Mouse (Mus musculus) CH12.LX (cell line): Measurements from ENCODE around the gene Ncdn. TPM values are rescaled to one million over a fixed set of nuclear protein-coding genes. Genes with fewer than 3 reads are reported as not detected.

Experiments used
- DNase-seq: peaks from one replicate; pipeline ENCODE4 v3.0.0-alpha.2; 2013; ENCODE audit errors: extremely low read depth
- H3K27ac ChIP-seq: 2 replicates; pipeline ENCODE4 v1.5.1; 2012; ENCODE audit warnings: low read depth, mild to moderate bottlenecking, control low read depth, moderate library complexity; ENCODE audit not compliant: insufficient read depth
- H3K27me3 ChIP-seq: replicated peaks from 2 replicates; pipeline ENCODE3; 2012; ENCODE audit warnings: inconsistent platforms
- H3K36me3 ChIP-seq, 2 experiments: replicated peaks in 1 of 2; 2 replicates each; pipeline versions ENCODE3 to v1.6.1; 2012; ENCODE audit warnings: inconsistent platforms in 1 of 2, low read length in 1 of 2, mild to moderate bottlenecking in 1 of 2, mixed read lengths in 1 of 2, moderate library complexity in 1 of 2; ENCODE audit not compliant: control insufficient read depth in 1 of 2, insufficient read depth in 1 of 2
- H3K4me1 ChIP-seq, 2 experiments: 2 replicates each; pipeline ENCODE4 v1.6.1; 2012; ENCODE audit warnings: inconsistent platforms in 1 of 2, moderate library complexity in 1 of 2; ENCODE audit not compliant: insufficient read depth in 2 of 2, control insufficient read depth in 1 of 2
- H3K4me2 ChIP-seq: 2 replicates; pipeline ENCODE4 v1.6.1; 2012; ENCODE audit warnings: low read depth, mild to moderate bottlenecking, control low read depth; ENCODE audit not compliant: poor library complexity, insufficient read depth, severe bottlenecking
- H3K4me3 ChIP-seq, 3 experiments: fragments of 150-350 bp in 1 of 3; sonication (generic) in 1 of 3; replicated peaks in 1 of 3; 2 replicates each; pipeline versions ENCODE3 to v1.5.1; 2011 to 2012; ENCODE audit warnings: low read depth in 2 of 3, low read length in 2 of 3, mild to moderate bottlenecking in 2 of 3, moderate library complexity in 2 of 3, control low read depth in 1 of 3, improper control_type of control experiment in 1 of 3, inconsistent platforms in 1 of 3, mixed read lengths in 1 of 3; ENCODE audit not compliant: poor library complexity in 1 of 3
- H3K79me2 ChIP-seq: replicated peaks from 2 replicates; pipeline ENCODE4 v1.6.1; 2012; ENCODE audit warnings: mild to moderate bottlenecking, moderate library complexity; ENCODE audit not compliant: control insufficient read depth, poor library complexity, insufficient read depth, severe bottlenecking; ENCODE audit errors: extremely low read depth
- H3K9ac ChIP-seq: 2 replicates; pipeline ENCODE4 v1.6.1; 2012; ENCODE audit warnings: low read depth, mild to moderate bottlenecking, control low read depth, moderate library complexity; ENCODE audit not compliant: insufficient read depth
- H3K9me3 ChIP-seq: replicated peaks from 2 replicates; pipeline ENCODE3; 2012; ENCODE audit warnings: low read length, inconsistent platforms, mixed read lengths
- CHD1 ChIP-seq: IDR thresholded peaks from 2 replicates; pipeline ENCODE4 v1.6.1; 2012; ENCODE audit warnings: low read depth, low read length, improper control_type of control experiment, inconsistent platforms
- CHD2 ChIP-seq: IDR thresholded peaks from 2 replicates; pipeline ENCODE4 v1.6.1; 2011; ENCODE audit warnings: low read length, improper control_type of control experiment
- CTCF ChIP-seq, 2 experiments: IDR thresholded peaks in 1 of 2; conservative IDR thresholded peaks in 1 of 2; 2 replicates each; pipeline ENCODE4 v1.5.1; 2011 to 2012; ENCODE audit warnings: low read depth in 2 of 2, low read length in 2 of 2, improper control_type of control experiment in 1 of 2, inconsistent platforms in 1 of 2, mild to moderate bottlenecking in 1 of 2, moderate library complexity in 1 of 2
- E2F4 ChIP-seq: IDR thresholded peaks from 2 replicates; pipeline ENCODE4 v1.6.1; 2011; ENCODE audit warnings: low read depth, low read length, improper control_type of control experiment; ENCODE audit not compliant: insufficient replicate concordance
- EP300 ChIP-seq: IDR thresholded peaks from 2 replicates; pipeline ENCODE4 v1.6.1; 2011; ENCODE audit warnings: low read length, improper control_type of control experiment
- GABPA ChIP-seq: IDR thresholded peaks from 2 replicates; pipeline ENCODE4 v1.6.1; 2012; ENCODE audit warnings: low read depth, low read length, improper control_type of control experiment, inconsistent platforms; ENCODE audit not compliant: insufficient replicate concordance
- JUND ChIP-seq: conservative IDR thresholded peaks from 2 replicates; pipeline ENCODE4 v1.6.1; 2011; ENCODE audit warnings: low read depth, low read length, improper control_type of control experiment
- KAT2A ChIP-seq: IDR thresholded peaks from 2 replicates; pipeline ENCODE4 v1.6.1; 2012; ENCODE audit warnings: low read length, improper control_type of control experiment, inconsistent platforms; ENCODE audit not compliant: insufficient replicate concordance
- MAFK ChIP-seq: IDR thresholded peaks from 2 replicates; pipeline ENCODE4 v1.6.1; 2011; ENCODE audit warnings: low read length, improper control_type of control experiment; ENCODE audit not compliant: insufficient replicate concordance
- MAX ChIP-seq: IDR thresholded peaks from 2 replicates; pipeline ENCODE4 v1.6.1; 2011; ENCODE audit warnings: low read length, improper control_type of control experiment
- MEF2A ChIP-seq: IDR thresholded peaks from 2 replicates; pipeline ENCODE4 v1.6.1; 2014; ENCODE audit warnings: low read depth, mild to moderate bottlenecking, inconsistent platforms, low read length, improper control_type of control experiment, borderline replicate concordance
- MYC ChIP-seq: IDR thresholded peaks from 2 replicates; pipeline ENCODE4 v1.6.1; 2011; ENCODE audit warnings: low read depth, mild to moderate bottlenecking, improper control_type of control experiment, low read length
- NELFE ChIP-seq: IDR thresholded peaks from 2 replicates; pipeline ENCODE4 v1.6.1; 2011; ENCODE audit warnings: low read depth, low read length, improper control_type of control experiment
- PAX5 ChIP-seq: IDR thresholded peaks from 2 replicates; pipeline ENCODE4 v1.6.1; 2012; ENCODE audit warnings: low read length, inconsistent platforms, mixed read lengths
- POLR2AphosphoS2 ChIP-seq: IDR thresholded peaks from 2 replicates; pipeline ENCODE4 v1.6.1; 2011; ENCODE audit warnings: low read depth, low read length, improper control_type of control experiment
- SIN3A ChIP-seq: IDR thresholded peaks from 2 replicates; pipeline ENCODE4 v1.6.1; 2012; ENCODE audit warnings: low read length, improper control_type of control experiment, inconsistent platforms
- SMC3 ChIP-seq: IDR thresholded peaks from 2 replicates; pipeline ENCODE4 v1.6.1; 2011; ENCODE audit warnings: low read depth, low read length, improper control_type of control experiment
- TCF12 ChIP-seq: IDR thresholded peaks from 2 replicates; pipeline ENCODE4 v1.6.1; 2014; ENCODE audit warnings: low read depth, mild to moderate bottlenecking, inconsistent platforms, low read length, improper control_type of control experiment
- UBTF ChIP-seq: IDR thresholded peaks from 2 replicates; pipeline ENCODE4 v1.6.1; 2012; ENCODE audit warnings: low read depth, mild to moderate bottlenecking, inconsistent platforms, low read length, improper control_type of control experiment, moderate library complexity
- USF2 ChIP-seq: conservative IDR thresholded peaks from 2 replicates; pipeline ENCODE4 v1.6.1; 2011; ENCODE audit warnings: low read depth, low read length, improper control_type of control experiment
- ZMIZ1 ChIP-seq: IDR thresholded peaks from 2 replicates; pipeline ENCODE4 v1.6.1; 2012; ENCODE audit warnings: low read depth, mild to moderate bottlenecking, inconsistent platforms, low read length, improper control_type of control experiment
- dilution Hi-C: fragments of 300-500 bp; cut with MboI; formaldehyde crosslinking; loops from 2 replicates; pipeline ENCODE4 v1.14.3; 2020; ENCODE audit warnings: low sequenced_read_pairs; ENCODE audit not compliant: extremely low pct_unique_long_range_greater_than_20kb, extremely low pct_ligation_motif_present
- in situ Hi-C: fragments of 300-500 bp; cut with MboI; formaldehyde crosslinking; loops from 3 replicates; pipeline ENCODE4 v1.14.3; 2019; ENCODE audit warnings: low sequenced_read_pairs, low pct_ligation_motif_present, low pct_unique_long_range_greater_than_20kb, mixed read lengths
- polyA plus RNA-seq: library from polyadenylated mRNA; unstranded; fragments of >175 nt; gene quantifications from 2 replicates; pipeline ENCODE4 v1.2.1, GENCODE M21; 2012; ENCODE audit warnings: low read depth; ENCODE audit not compliant: insufficient read length
- total RNA-seq, 2 experiments: library from RNA; depleted of rRNA; stranded (reverse); fragments of 300-350 nt in 1 of 2; fragments of >200 nt in 1 of 2; gene quantifications; 2 replicates each; pipeline ENCODE4 v1.2.3; 2012 to 2014

Gene Ncdn
- total and polyA plus RNA-seq, 3 experiments = 18.7 to 41.2 (median 30.6) TPM

- Histone ChIP-seq H3K27ac (no peak overlapping the region), H3K4me2 (no peak overlapping the region), H3K36me3 (peaks cover 57 to 74% of the 10 kb centered on the region in 2 experiments), H3K9me3 (no peaks in the 10 kb centered on the region), H3K27me3 (no peaks in the 10 kb centered on the region)
- in situ Hi-C loops = loop anchor here (5.0 kb wide), 2 partner anchors 97 to 138 kb away; partner anchors contain the start of gene 5730409E04Rik
- DNase-seq = peak; percentile 61
- dilution Hi-C loops = no loop called here
- 0 out of 2 replicates have a peak, but pooled peaks have one; percentile 17 for TF ChIP-seq MEF2A
- TF ChIP-seq TCF12 = no peak
- TF ChIP-seq SMC3 = peak; percentile 42
- TF ChIP-seq CHD2 = no peak
- TF ChIP-seq CTCF (conservative IDR thresholded peaks at IDR 0.05 in 1 of 2, IDR thresholded peaks at IDR 0.05 in 1 of 2; ENCODE audit: low read depth in 2 of 2, low read length in 2 of 2) = peak; percentile 39 to 62; a peak in 3 of 4 replicates
- TF ChIP-seq KAT2A = no peak
- TF ChIP-seq NELFE = no peak
- TF ChIP-seq CHD1 = no peak
- TF ChIP-seq, all 38 proteins: peak for 3
- Histone ChIP-seq H3K9ac (no peak overlapping the region), H3K4me1 (peaks cover 6 to 28% of the 10 kb centered on the region in 2 experiments), H3K4me3 (no peak overlapping the region), H3K79me2 (no peaks in the 10 kb centered on the region)
Measured at GRCm38 (mm10) chr4:126745506-126746193, 7.6 kb downstream of the Ncdn start.

GRCm38 (mm10) chr4:126744831-126745230 is 8.4 kb downstream of the Ncdn start:
- H3K9me3 ChIP-seq = no peaks in the 10 kb centered on the region
- no peaks in the 10 kb centered on the region for H3K27me3 ChIP-seq
- in situ Hi-C loops (loop anchor here (5.0 kb wide), 2 partner anchors 97 to 138 kb away; partner anchors contain the start of gene 5730409E04Rik), dilution Hi-C loops (no loop called here)
- TF ChIP-seq USF2 (no peak), CHD2 (no peak), ZMIZ1 (no peak), EP300 (no peak), KAT2A (no peak), PAX5 (no peak), NELFE (no peak), E2F4 (no peak), UBTF (no peak), POLR2AphosphoS2 (no peak), MAX (no peak), GABPA (no peak), MYC (no peak), JUND (no peak), MAFK (no peak), SIN3A (no peak)
- no peak overlapping the region for H3K9ac ChIP-seq
- peaks cover 49 to 66% of the 10 kb centered on the region in 2 experiments for H3K36me3 ChIP-seq
- peaks cover 5 to 21% of the 10 kb centered on the region in 2 experiments for H3K4me1 ChIP-seq
- no peaks in the 10 kb centered on the region for H3K79me2 ChIP-seq
- no peak overlapping the region for H3K4me2 ChIP-seq
- H3K27ac ChIP-seq = no peak overlapping the region
- no peak for DNase-seq
- H3K4me3 ChIP-seq = no peak overlapping the region
